Mouse (Mus musculus) lung, postnatal 0 days (tissue): ENCODE data around the gene Efl1.

Experiments used
- CTCF ChIP-seq: IDR thresholded peaks from 2 replicates; pipeline ENCODE4 v1.5.1; 2016; ENCODE audit warnings: antibody characterized with exemption, mild to moderate bottlenecking
- EP300 ChIP-seq: IDR thresholded peaks from 2 replicates; pipeline ENCODE4 v1.6.1; 2016; ENCODE audit warnings: antibody characterized with exemption, mild to moderate bottlenecking, control low read depth

DNA sequence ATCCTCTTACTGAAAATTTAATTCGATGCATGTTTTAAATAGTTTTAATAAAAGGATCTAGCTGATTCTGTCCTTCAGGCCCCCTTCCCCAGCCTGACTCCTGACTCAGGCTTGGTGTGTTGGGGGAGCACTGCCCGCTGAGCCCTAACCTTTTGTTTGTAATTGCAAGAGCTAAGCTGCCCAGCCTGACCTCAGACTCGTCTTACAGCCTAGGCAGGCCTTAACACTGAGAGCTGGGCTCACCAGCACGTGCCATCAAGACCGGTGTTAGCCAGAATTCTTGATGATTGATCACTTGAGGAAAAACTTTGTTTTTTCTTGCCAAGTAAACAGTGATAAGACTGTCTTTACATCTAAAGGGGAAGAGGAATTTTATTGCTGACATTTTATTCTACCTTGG lies 78.7 kb downstream of the Efl1 start:
- no peak for TF ChIP-seq CTCF
- no peak for TF ChIP-seq EP300
